Mouse (Mus musculus) CD4-positive, CD25-positive, alpha-beta regulatory T cell, adult 9 weeks (primary cell): ENCODE measurements around the gene C1ra. TPM values are rescaled to one million over a fixed set of nuclear protein-coding genes. Genes with fewer than 3 reads are reported as not detected.

Experiments
- polyA plus RNA-seq: library from polyadenylated mRNA; unstranded; fragments of 100-300 nt; shearing (Covaris generic); gene quantifications from one replicate; pipeline ENCODE4 v1.2.1, GENCODE M21; 2017

C1ra gene
- 0.17 TPM for polyA plus RNA-seq

GRCm38 (mm10) chr6:124512355-124512836 lies at the start of gene C1ra:
Gene C1ra (plus strand): TSS chr6:124512405.

GRCm38 (mm10) chr6:124464305-124465271 lies 47.6 kb upstream of the C1ra start, which contains the start of gene Clstn3:
Gene Clstn3 (minus strand): TSS chr6:124464794.

GRCm38 (mm10) chr6:124492842-124493561 lies 19.2 kb upstream of the C1ra start, which contains the start of gene C1rl:
Gene C1rl (plus strand): TSS chr6:124493113.

GRCm38 (mm10) chr6:124542284-124542683 lies 30.1 kb downstream of the C1ra start, which contains the start of gene C1s1:
Gene C1s1 (minus strand): TSS chr6:124542359.

GRCm38 (mm10) chr6:124570026-124570425 lies 57.8 kb downstream of the C1ra start, which contains the start of gene C1rb:
Gene C1rb (plus strand): TSS chr6:124570294.

Other genes with a start within 250 kb of the C1ra start
- 0.48 TPM for gene Cd163, start 207.7 kb upstream of the C1ra start, polyA plus RNA-seq
- gene Pex5, start 97.3 kb upstream of the C1ra start, polyA plus RNA-seq: 36.7 TPM
- gene Clstn3, start 47.6 kb upstream of the C1ra start, polyA plus RNA-seq: not detected
- gene C1rl, start 19.3 kb upstream of the C1ra start, polyA plus RNA-seq: not detected
- not detected for gene C1s1, start 30.0 kb downstream of the C1ra start, polyA plus RNA-seq
- not detected for gene C1rb, start 57.9 kb downstream of the C1ra start, polyA plus RNA-seq
- gene C1s2, start 123.7 kb downstream of the C1ra start, polyA plus RNA-seq: not detected
- 77.1 TPM for gene Lpcat3, start 150.6 kb downstream of the C1ra start, polyA plus RNA-seq
- 347 TPM for gene Emg1, start 199.8 kb downstream of the C1ra start, polyA plus RNA-seq
- gene Phb2, start 199.9 kb downstream of the C1ra start, polyA plus RNA-seq: 140 TPM
- gene Ptpn6, start 226.3 kb downstream of the C1ra start, polyA plus RNA-seq: 357 TPM
- 578 TPM for gene Grcc10, start 229.0 kb downstream of the C1ra start, polyA plus RNA-seq
- gene Gm45234, start 243.6 kb downstream of the C1ra start, polyA plus RNA-seq: not detected
- gene Atn1, start 244.1 kb downstream of the C1ra start, polyA plus RNA-seq: 3.1 TPM